Mouse (Mus musculus) heart, embryonic 15.5 days (tissue): ENCODE results near the gene Aatk. TPM values are rescaled to one million over a fixed set of nuclear protein-coding genes. Genes with fewer than 3 reads are reported as not detected.
A peak's percentile ranks its signal among the peaks of the same experiment; 100 is the strongest.

Experiments used
- ATAC-seq: fragments of 200-750 bp; cut with Nextera tagmentation; replicated peaks from 2 replicates; pipeline ENCODE4 v1.8.0; 2017; ENCODE audit warnings: low read depth, moderate TSS enrichment; ENCODE audit not compliant: insufficient number of reproducible peaks, insufficient read depth, low FRiP score
- H3K27ac ChIP-seq: fragments of 300-500 bp; sonication (generic); 2 replicates; pipeline ENCODE4 v1.5.1; 2015; ENCODE audit warnings: mild to moderate bottlenecking, inconsistent platforms
- H3K27me3 ChIP-seq: fragments of 300-500 bp; sonication (generic); 2 replicates; pipeline ENCODE4 v1.6.1; 2015; ENCODE audit warnings: inconsistent platforms
- H3K36me3 ChIP-seq: fragments of 300-500 bp; sonication (generic); 2 replicates; pipeline ENCODE4 v1.6.1; 2015; ENCODE audit warnings: mild to moderate bottlenecking, inconsistent platforms
- H3K4me1 ChIP-seq: fragments of 300-500 bp; sonication (generic); replicated peaks from 2 replicates; pipeline ENCODE4 v1.6.1; 2015; ENCODE audit warnings: inconsistent platforms
- H3K4me2 ChIP-seq: fragments of 300-500 bp; sonication (generic); 2 replicates; pipeline ENCODE4 v1.6.1; 2015; ENCODE audit warnings: inconsistent platforms, mild to moderate bottlenecking, moderate library complexity
- H3K4me3 ChIP-seq: fragments of 300-500 bp; sonication (generic); 2 replicates; pipeline ENCODE4 v1.5.1; 2015; ENCODE audit warnings: mild to moderate bottlenecking, inconsistent platforms
- H3K9ac ChIP-seq: fragments of 300-500 bp; sonication (generic); 2 replicates; pipeline ENCODE4 v1.6.1; 2015; ENCODE audit warnings: mild to moderate bottlenecking, inconsistent platforms
- H3K9me3 ChIP-seq: fragments of 300-500 bp; sonication (generic); replicated peaks from 2 replicates; pipeline ENCODE4 v1.6.1; 2016; ENCODE audit warnings: inconsistent platforms
- WGBS: fragments of 180-500 bp; shearing (Covaris S2); methylation state at CpG from one replicate; pipeline ENCODE4 v1.1.7; 2015; ENCODE audit warnings: mixed read lengths; 5-methylcytosine and 5-hydroxymethylcytosine counted together
- polyA plus RNA-seq: library from polyadenylated mRNA; unstranded; fragments of >200 nt; fragmentation: Nextera tagmentation; extraction: Ambion mirVana; gene quantifications from 2 replicates; pipeline ENCODE4 v1.2.1, GENCODE M21; 2015

Aatk gene
- 0.68 and 2.5 TPM in 2 replicates for polyA plus RNA-seq

GRCm38 (mm10) chr11:120046553-120047191, at the start of gene Aatk:
Aatk (minus strand) TSS chr11:120047167.
- Histone ChIP-seq H3K27me3 (peaks cover 50% of the 10 kb centered on the region), H3K4me1 (peaks cover 40% of the 10 kb centered on the region), H3K4me3 (peak within 1 kb of the TSS; percentile 59), H3K9ac (peak within 1 kb of the TSS; percentile 54), H3K4me2 (peak within 1 kb of the TSS; percentile 96), H3K27ac (no peak within 1 kb of the TSS), H3K9me3 (no peaks in the 10 kb centered on the region), H3K36me3 (no peaks in the 10 kb centered on the region)
- 4% methylated on average over 32 of the region's 63 CpGs for WGBS
- ATAC-seq, result no peak

- Histone ChIP-seq H3K9ac (no peak overlapping the region), H3K9me3 (no peaks in the 10 kb centered on the region), H3K27me3 (no peaks in the 10 kb centered on the region), H3K4me2 (no peak overlapping the region), H3K27ac (no peak overlapping the region), H3K4me1 (peaks cover 8% of the 10 kb centered on the region), H3K36me3 (peaks cover 53% of the 10 kb centered on the region; the same call in 1 of the 2 replicates), H3K4me3 (no peak overlapping the region)
- ATAC-seq, result peak; percentile 41
- 73% methylated on average over 23 of the region's 23 CpGs for WGBS
These were observed 46.0 kb upstream of the Aatk start for GRCm38 (mm10) chr11:120092817-120093591.

- peaks cover 8% of the 10 kb centered on the region for H3K4me1 ChIP-seq
- WGBS, result 86% methylated on average over 4 of the region's 4 CpGs
- H3K36me3 ChIP-seq, result peaks cover 48% of the 10 kb centered on the region; the same call in 1 of the 2 replicates
- ATAC-seq, result no peak
- no peak overlapping the region for H3K4me3 ChIP-seq
- H3K9me3 ChIP-seq, result no peaks in the 10 kb centered on the region
- no peak overlapping the region for H3K27ac ChIP-seq
- no peak overlapping the region for H3K9ac ChIP-seq
- no peak overlapping the region for H3K4me2 ChIP-seq
- no peaks in the 10 kb centered on the region for H3K27me3 ChIP-seq
These were observed 43.7 kb upstream of the Aatk start for GRCm38 (mm10) chr11:120090661-120091060.

GRCm38 (mm10) chr11:120086702-120087152, 39.8 kb upstream of the Aatk start, which contains the start of gene Cep131:
Cep131 (minus strand) TSS chr11:120086827.
- Histone ChIP-seq H3K9me3 (no peaks in the 10 kb centered on the region), H3K4me2 (peak within 1 kb of the TSS; percentile 88), H3K27me3 (no peaks in the 10 kb centered on the region), H3K9ac (peak within 1 kb of the TSS; percentile 92), H3K27ac (peak within 1 kb of the TSS; percentile 66), H3K36me3 (peaks cover 10% of the 10 kb centered on the region; the same call in 1 of the 2 replicates), H3K4me1 (peaks cover 19% of the 10 kb centered on the region), H3K4me3 (peak within 1 kb of the TSS; percentile 90)
- ATAC-seq, result peak; percentile 99
- under 1% methylated on average over 42 of the region's 42 CpGs for WGBS

GRCm38 (mm10) chr11:120085891-120086627, 39.1 kb upstream of the Aatk start:
- peak overlapping the region; percentile 66 for H3K27ac ChIP-seq
- ATAC-seq, result peak; percentile 24
- WGBS, result under 1% methylated on average over 25 of the region's 25 CpGs
- H3K9me3 ChIP-seq, result no peaks in the 10 kb centered on the region
- H3K27me3 ChIP-seq, result no peaks in the 10 kb centered on the region
- peaks cover 5% of the 10 kb centered on the region; the same call in 1 of the 2 replicates for H3K36me3 ChIP-seq
- peak overlapping the region; percentile 90 for H3K4me3 ChIP-seq
- peak overlapping the region; percentile 92 for H3K9ac ChIP-seq
- H3K4me1 ChIP-seq, result peaks cover 19% of the 10 kb centered on the region
- peak overlapping the region; percentile 88 for H3K4me2 ChIP-seq

- no peaks in the 10 kb centered on the region for H3K27me3 ChIP-seq
- H3K4me2 ChIP-seq, result no peak overlapping the region
- H3K27ac ChIP-seq, result no peak overlapping the region
- H3K9me3 ChIP-seq, result no peaks in the 10 kb centered on the region
- 86% methylated on average over 6 of the region's 6 CpGs for WGBS
- H3K4me3 ChIP-seq, result no peak overlapping the region
- H3K9ac ChIP-seq, result no peak overlapping the region
- peaks cover 30% of the 10 kb centered on the region for H3K36me3 ChIP-seq
- peaks cover 8% of the 10 kb centered on the region for H3K4me1 ChIP-seq
- ATAC-seq, result no peak
These were observed 33.3 kb upstream of the Aatk start for GRCm38 (mm10) chr11:120080282-120080681.

- peaks cover 46% of the 10 kb centered on the region for H3K36me3 ChIP-seq
- no peak overlapping the region for H3K9ac ChIP-seq
- H3K9me3 ChIP-seq, result no peaks in the 10 kb centered on the region
- H3K27me3 ChIP-seq, result no peaks in the 10 kb centered on the region
- WGBS, result 72% methylated on average over 3 of the region's 3 CpGs
- no peak overlapping the region for H3K27ac ChIP-seq
- H3K4me3 ChIP-seq, result no peak overlapping the region
- H3K4me2 ChIP-seq, result no peak overlapping the region
- no peak for ATAC-seq
- H3K4me1 ChIP-seq, result no peaks in the 10 kb centered on the region
These were observed 29.2 kb upstream of the Aatk start for GRCm38 (mm10) chr11:120076191-120076590.

- no peak overlapping the region for H3K9ac ChIP-seq
- 91% methylated on average over 9 of the region's 9 CpGs for WGBS
- H3K4me3 ChIP-seq, result no peak overlapping the region
- H3K9me3 ChIP-seq, result no peaks in the 10 kb centered on the region
- ATAC-seq, result no peak
- no peak overlapping the region for H3K27ac ChIP-seq
- H3K4me1 ChIP-seq, result no peaks in the 10 kb centered on the region
- no peaks in the 10 kb centered on the region for H3K27me3 ChIP-seq
- peaks cover 49% of the 10 kb centered on the region for H3K36me3 ChIP-seq
- H3K4me2 ChIP-seq, result no peak overlapping the region
These were observed 26.1 kb upstream of the Aatk start for GRCm38 (mm10) chr11:120072986-120073647.

- Histone ChIP-seq H3K27ac (no peak overlapping the region), H3K4me1 (no peaks in the 10 kb centered on the region), H3K36me3 (peaks cover 49% of the 10 kb centered on the region), H3K27me3 (no peaks in the 10 kb centered on the region), H3K9me3 (no peaks in the 10 kb centered on the region), H3K4me3 (no peak overlapping the region), H3K9ac (no peak overlapping the region), H3K4me2 (no peak overlapping the region)
- no peak for ATAC-seq
- 79% methylated on average over 7 of the region's 7 CpGs for WGBS
These were observed 24.9 kb upstream of the Aatk start for GRCm38 (mm10) chr11:120071731-120072320.

- H3K27ac ChIP-seq, result no peak overlapping the region
- no peak overlapping the region for H3K4me2 ChIP-seq
- ATAC-seq, result no peak
- H3K27me3 ChIP-seq, result no peaks in the 10 kb centered on the region
- no peak overlapping the region for H3K4me3 ChIP-seq
- no peak overlapping the region for H3K9ac ChIP-seq
- no peaks in the 10 kb centered on the region for H3K9me3 ChIP-seq
- H3K4me1 ChIP-seq, result peaks cover 2% of the 10 kb centered on the region; the same call in 1 of the 2 replicates
- WGBS, result 74% methylated on average over 12 of the region's 12 CpGs
- peaks cover 43% of the 10 kb centered on the region for H3K36me3 ChIP-seq
These were observed 24.1 kb upstream of the Aatk start for GRCm38 (mm10) chr11:120071065-120071464.
